Mouse (Mus musculus) intestine, embryonic 14.5 days (tissue): ENCODE measurements at regions not wholly inside any gene's neighbourhood (a gene's known extent, or its start where the extent isn't known, plus 50 kb on each side); places are given as distances from the start of the nearest gene placed in this dataset.

Source experiments
- ATAC-seq: fragments of 200-750 bp; cut with Nextera tagmentation; replicated peaks from 2 replicates; pipeline ENCODE4 v1.8.0; 2017; ENCODE audit warnings: low read depth, moderate number of reproducible peaks, moderate TSS enrichment, moderate library complexity; ENCODE audit not compliant: low FRiP score, low TSS enrichment
- DNase-seq: peaks from one replicate; pipeline ENCODE4 v3.0.0-alpha.2; 2018; ENCODE audit warnings: low spot score
- H3K27ac ChIP-seq: fragments of 300-500 bp; sonication (generic); 2 replicates; pipeline ENCODE4 v1.5.1; 2014; ENCODE audit warnings: low read depth, mild to moderate bottlenecking, control low read depth
- H3K27me3 ChIP-seq: fragments of 300-500 bp; sonication (generic); replicated peaks from 2 replicates; pipeline ENCODE4 v1.6.1; 2014; ENCODE audit warnings: low read length, control low read depth; ENCODE audit not compliant: control insufficient read depth, insufficient read depth
- H3K36me3 ChIP-seq: fragments of 300-500 bp; sonication (generic); 2 replicates; pipeline ENCODE4 v1.6.1; 2014; ENCODE audit warnings: low read length, control low read depth; ENCODE audit not compliant: control insufficient read depth, insufficient read depth
- H3K4me1 ChIP-seq: fragments of 300-500 bp; sonication (generic); replicated peaks from 2 replicates; pipeline ENCODE4 v1.6.1; 2014; ENCODE audit warnings: low read length, control low read depth, mixed read lengths; ENCODE audit not compliant: control insufficient read depth, insufficient read depth
- H3K4me2 ChIP-seq: fragments of 300-500 bp; sonication (generic); 2 replicates; pipeline ENCODE4 v1.6.1; 2014; ENCODE audit warnings: low read length
- H3K4me3 ChIP-seq: fragments of 300-500 bp; sonication (generic); 2 replicates; pipeline ENCODE4 v1.5.1; 2014; ENCODE audit warnings: low read depth, low read length, control low read depth, mixed read lengths
- H3K9ac ChIP-seq: fragments of 300-500 bp; sonication (generic); 2 replicates; pipeline ENCODE4 v1.6.1; 2014; ENCODE audit warnings: mild to moderate bottlenecking, low read length
- H3K9me3 ChIP-seq: fragments of 300-500 bp; sonication (generic); 2 replicates; pipeline ENCODE4 v1.6.1; 2016; ENCODE audit warnings: low read length, control low read depth; ENCODE audit not compliant: control insufficient read depth
- WGBS: fragments of 180-500 bp; shearing (Covaris S2); extraction: QIAGEN DNeasy Blood & Tissue Kit; methylation state at CpG from one replicate; pipeline ENCODE4 v1.1.7; 2014; 5-methylcytosine and 5-hydroxymethylcytosine counted together

- H3K9me3 ChIP-seq, result no peaks in the 10 kb centered on the region
- WGBS, result 88% methylated on average over 5 of the region's 5 CpGs
- H3K9ac ChIP-seq, result no peak overlapping the region
- no peaks in the 10 kb centered on the region for H3K36me3 ChIP-seq
- H3K27me3 ChIP-seq, result no peaks in the 10 kb centered on the region
- DNase-seq (peak; percentile 6), ATAC-seq (no peak)
- H3K27ac ChIP-seq, result no peak overlapping the region
- no peaks in the 10 kb centered on the region for H3K4me1 ChIP-seq
- no peak overlapping the region for H3K4me2 ChIP-seq
- no peak overlapping the region for H3K4me3 ChIP-seq
Observed at GRCm38 (mm10) chr8:34613138-34613537, 501.6 kb upstream of the Gm10131 start.

- ATAC-seq (no peak), DNase-seq (no peak)
- no peak overlapping the region for H3K4me3 ChIP-seq
- H3K27ac ChIP-seq, result no peak overlapping the region
- H3K4me1 ChIP-seq, result no peaks in the 10 kb centered on the region
- WGBS, result 81% methylated on average over 3 of the region's 3 CpGs
- H3K4me2 ChIP-seq, result no peak overlapping the region
- H3K9ac ChIP-seq, result no peak overlapping the region
- no peaks in the 10 kb centered on the region for H3K36me3 ChIP-seq
- no peaks in the 10 kb centered on the region for H3K9me3 ChIP-seq
- no peaks in the 10 kb centered on the region for H3K27me3 ChIP-seq
Observed at GRCm38 (mm10) chr8:34612396-34612795, 500.9 kb upstream of the Gm10131 start.

GRCm38 (mm10) chr8:34610186-34610585 lies 498.6 kb upstream of the Gm10131 start:
- no peak for DNase-seq

GRCm38 (mm10) chr8:34607426-34607825 lies 495.9 kb upstream of the Gm10131 start:
- Histone ChIP-seq H3K9me3 (no peaks in the 10 kb centered on the region), H3K27ac (no peak overlapping the region), H3K36me3 (no peaks in the 10 kb centered on the region), H3K27me3 (no peaks in the 10 kb centered on the region), H3K4me1 (no peaks in the 10 kb centered on the region), H3K9ac (no peak overlapping the region), H3K4me3 (no peak overlapping the region), H3K4me2 (no peak overlapping the region)
- WGBS, result 85% methylated on average over 2 of the region's 2 CpGs
- DNase-seq (no peak), ATAC-seq (no peak)

More at GRCm38 (mm10) chr8:34610186-34610585, 498.6 kb upstream of the Gm10131 start:
- H3K36me3 ChIP-seq, result no peaks in the 10 kb centered on the region
- no peak overlapping the region for H3K27ac ChIP-seq
- no peak for ATAC-seq
- no peak overlapping the region for H3K4me2 ChIP-seq
- no peaks in the 10 kb centered on the region for H3K9me3 ChIP-seq
- H3K27me3 ChIP-seq, result no peaks in the 10 kb centered on the region
- H3K9ac ChIP-seq, result no peak overlapping the region
- H3K4me1 ChIP-seq, result no peaks in the 10 kb centered on the region
- H3K4me3 ChIP-seq, result no peak overlapping the region

GRCm38 (mm10) chr8:34605031-34605430 lies 493.5 kb upstream of the Gm10131 start:
- no peak overlapping the region for H3K4me2 ChIP-seq
- no peak overlapping the region for H3K27ac ChIP-seq
- WGBS, result 91% methylated on average over 2 of the region's 2 CpGs
- no peak for ATAC-seq
- H3K27me3 ChIP-seq, result no peaks in the 10 kb centered on the region
- no peak overlapping the region for H3K9ac ChIP-seq
- no peak overlapping the region for H3K4me3 ChIP-seq
- no peaks in the 10 kb centered on the region for H3K4me1 ChIP-seq
- DNase-seq, result no peak
- H3K36me3 ChIP-seq, result no peaks in the 10 kb centered on the region
- H3K9me3 ChIP-seq, result no peaks in the 10 kb centered on the region

GRCm38 (mm10) chr8:34604581-34604980 lies 493.0 kb upstream of the Gm10131 start:
- DNase-seq, result no peak
- 66% methylated on average over 2 of the region's 2 CpGs for WGBS

GRCm38 (mm10) chr8:34601426-34601953 lies 490.0 kb upstream of the Gm10131 start:
- Histone ChIP-seq H3K4me3 (no peak overlapping the region), H3K9me3 (no peaks in the 10 kb centered on the region), H3K27ac (no peak overlapping the region), H3K4me1 (no peaks in the 10 kb centered on the region), H3K9ac (no peak overlapping the region), H3K36me3 (no peaks in the 10 kb centered on the region), H3K27me3 (no peaks in the 10 kb centered on the region), H3K4me2 (no peak overlapping the region)
- ATAC-seq (no peak), DNase-seq (no peak)
- WGBS, result 81% methylated on average over 3 of the region's 3 CpGs

More at GRCm38 (mm10) chr8:34604581-34604980, 493.0 kb upstream of the Gm10131 start:
- Histone ChIP-seq H3K4me1 (no peaks in the 10 kb centered on the region), H3K36me3 (no peaks in the 10 kb centered on the region), H3K27me3 (no peaks in the 10 kb centered on the region), H3K4me3 (no peak overlapping the region), H3K4me2 (no peak overlapping the region), H3K27ac (no peak overlapping the region), H3K9me3 (no peaks in the 10 kb centered on the region), H3K9ac (no peak overlapping the region)
- no peak for ATAC-seq

GRCm38 (mm10) chr8:34600880-34601279 lies 489.3 kb upstream of the Gm10131 start:
- no peaks in the 10 kb centered on the region for H3K9me3 ChIP-seq
- DNase-seq, result no peak
- H3K27me3 ChIP-seq, result no peaks in the 10 kb centered on the region
- no peak overlapping the region for H3K4me2 ChIP-seq
- no peak overlapping the region for H3K27ac ChIP-seq
- no peak for ATAC-seq
- 83% methylated on average over 5 of the region's 5 CpGs for WGBS
- H3K9ac ChIP-seq, result no peak overlapping the region
- no peak overlapping the region for H3K4me3 ChIP-seq
- no peaks in the 10 kb centered on the region for H3K4me1 ChIP-seq
- no peaks in the 10 kb centered on the region for H3K36me3 ChIP-seq

- H3K9ac ChIP-seq, result no peak overlapping the region
- H3K4me2 ChIP-seq, result no peak overlapping the region
- no peaks in the 10 kb centered on the region for H3K27me3 ChIP-seq
- no peaks in the 10 kb centered on the region for H3K9me3 ChIP-seq
- no peaks in the 10 kb centered on the region for H3K36me3 ChIP-seq
- H3K4me1 ChIP-seq, result no peaks in the 10 kb centered on the region
- no peak overlapping the region for H3K4me3 ChIP-seq
- H3K27ac ChIP-seq, result no peak overlapping the region
- DNase-seq, result no peak
- 61% methylated on average over 5 of the region's 5 CpGs for WGBS
- ATAC-seq, result no peak
Observed at GRCm38 (mm10) chr8:34596593-34596992, 485.1 kb upstream of the Gm10131 start.
